Mouse (Mus musculus) E14TG2a.4 (cell line): Measurements from ENCODE around the gene Slc38a8.

Experiments
- CTCF ChIP-seq: conservative IDR thresholded peaks from 2 replicates; pipeline ENCODE4 v1.5.1; 2014; ENCODE audit warnings: low read length
- NANOG ChIP-seq: IDR thresholded peaks from 2 replicates; pipeline ENCODE4 v1.6.1; 2014; ENCODE audit warnings: borderline replicate concordance, low read length, mixed read lengths
- POU5F1 ChIP-seq: IDR thresholded peaks from 2 replicates; pipeline ENCODE4 v1.6.1; 2014; ENCODE audit warnings: low read length, borderline replicate concordance

DNA sequence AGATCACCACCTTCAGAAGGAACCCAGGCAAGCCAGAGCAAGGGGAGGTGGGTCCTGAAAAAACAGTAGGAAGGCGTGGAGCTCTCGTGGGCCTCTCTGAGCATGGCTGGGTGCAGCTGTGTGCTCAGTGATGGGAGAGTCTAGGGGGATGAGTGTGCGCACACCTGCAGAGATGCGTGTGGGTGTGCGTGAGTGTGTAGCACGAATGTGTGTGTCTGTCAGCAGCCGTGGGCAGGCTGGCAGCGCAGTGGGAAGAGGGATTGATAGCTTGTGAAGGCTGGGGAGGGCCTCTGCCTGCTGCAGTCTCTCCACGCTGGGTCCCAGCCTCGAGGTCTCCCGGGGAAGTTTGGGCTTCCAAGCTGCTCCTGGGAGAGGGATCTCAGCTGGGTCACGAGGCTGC is 51.9 kb downstream of the Slc38a8 start:
- TF ChIP-seq CTCF: no peak
- no peak for TF ChIP-seq POU5F1
- TF ChIP-seq NANOG: no peak
